Mouse (Mus musculus) G1E-ER4 (cell line): ENCODE measurements around the gene Fkbpl. TPM values are rescaled to one million over a fixed set of nuclear protein-coding genes. Genes with fewer than 3 reads are reported as not detected.

Source experiments
- GATA1 ChIP-seq: IDR thresholded peaks from one replicate; pipeline ENCODE4 v1.8.0; 2012; ENCODE audit warnings: low read length, inconsistent platforms
- polyA plus RNA-seq: library from polyadenylated mRNA; stranded (reverse); fragments of >175 nt; gene quantifications from 2 replicates; pipeline ENCODE4 v1.2.3, GENCODE M21; 2012

The Fkbpl gene
- polyA plus RNA-seq, 1 experiment: 7.1 TPM

- TF ChIP-seq GATA1: no peak
Measured at GRCm38 (mm10) chr17:34639461-34640255, 4.9 kb upstream of the Fkbpl start.

- no peak for TF ChIP-seq GATA1
Measured at GRCm38 (mm10) chr17:34640778-34641601, 3.6 kb upstream of the Fkbpl start.

GRCm38 (mm10) chr17:34641945-34642344, 2.6 kb upstream of the Fkbpl start:
- TF ChIP-seq GATA1: no peak

GRCm38 (mm10) chr17:34643379-34643778, 1.2 kb upstream of the Fkbpl start:
- TF ChIP-seq GATA1: no peak

GRCm38 (mm10) chr17:34643944-34644343, 620 bp upstream of the Fkbpl start:
- TF ChIP-seq GATA1: no peak

- no peak for TF ChIP-seq GATA1
Measured at GRCm38 (mm10) chr17:34645256-34645829, 779 bp downstream of the Fkbpl start.

- no peak for TF ChIP-seq GATA1
Measured at GRCm38 (mm10) chr17:34645831-34646511, 1.4 kb downstream of the Fkbpl start.

GRCm38 (mm10) chr17:34646906-34647787, 2.6 kb downstream of the Fkbpl start, which contains the start of gene Atf6b:
Gene Atf6b, plus strand, starts transcription at chr17:34647146.
- TF ChIP-seq GATA1: no peak

GRCm38 (mm10) chr17:34648141-34648890, 3.8 kb downstream of the Fkbpl start:
- TF ChIP-seq GATA1: no peak

GRCm38 (mm10) chr17:34649106-34649864, 4.7 kb downstream of the Fkbpl start:
- no peak for TF ChIP-seq GATA1

- TF ChIP-seq GATA1: no peak
Measured at GRCm38 (mm10) chr17:34650781-34651180, 6.2 kb downstream of the Fkbpl start.

GRCm38 (mm10) chr17:34651507-34652221, 7.1 kb downstream of the Fkbpl start:
- TF ChIP-seq GATA1: no peak
